Mouse (Mus musculus): ENCODE data around the gene Dcdc2a. TPM values are rescaled to one million over a fixed set of nuclear protein-coding genes. Genes with fewer than 3 reads are reported as not detected.
A peak's percentile ranks its signal among the peaks of the same experiment; 100 is the strongest.

The Dcdc2a gene
- 1 to 10 TPM; 6.3 TPM for total RNA-seq (2021)

GRCm38 (mm10) chr13:25055873-25056667 lies at the start of gene Dcdc2a:
Gene Dcdc2a, plus strand, starts transcription at chr13:25056004.
- intact Hi-C loops (cut with DNase I), result loop anchor here (2.0 to 5.0 kb wide), 2 partner anchors 46 to 61 kb away; no protein-coding TSS in a partner anchor
- DNase-seq (ENCODE audit: low spot score in 2 of 2), result peak; percentile 14 to 20

GRCm38 (mm10) chr13:25007115-25007514 lies 48.7 kb upstream of the Dcdc2a start:
- no peak for DNase-seq (ENCODE audit: low spot score in 2 of 2)
- intact Hi-C loops (cut with DNase I), result no loop called here

DNA sequence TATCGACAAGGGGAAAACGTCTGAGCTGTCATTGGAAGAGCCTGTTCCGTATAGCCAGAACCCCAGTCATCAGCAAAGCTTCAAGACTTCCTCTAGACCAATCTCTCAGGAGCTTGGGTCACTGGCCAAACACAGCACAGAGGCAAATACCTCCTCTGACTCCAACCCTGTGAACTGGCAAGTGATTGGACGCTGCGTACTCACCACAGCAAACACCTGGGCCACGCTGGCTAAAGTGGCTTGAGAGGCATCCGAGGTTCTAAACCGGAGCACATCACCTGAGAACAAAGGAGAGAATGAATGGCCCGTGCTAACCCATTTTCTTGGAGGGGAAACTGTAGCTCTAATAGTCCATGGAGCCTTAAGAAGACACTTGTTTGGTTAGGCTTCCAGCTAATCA lies 37.5 kb upstream of the Dcdc2a start:
- intact Hi-C loops (cut with DNase I), result no loop called here
- no peak for DNase-seq (ENCODE audit: low spot score in 2 of 2)

DNA sequence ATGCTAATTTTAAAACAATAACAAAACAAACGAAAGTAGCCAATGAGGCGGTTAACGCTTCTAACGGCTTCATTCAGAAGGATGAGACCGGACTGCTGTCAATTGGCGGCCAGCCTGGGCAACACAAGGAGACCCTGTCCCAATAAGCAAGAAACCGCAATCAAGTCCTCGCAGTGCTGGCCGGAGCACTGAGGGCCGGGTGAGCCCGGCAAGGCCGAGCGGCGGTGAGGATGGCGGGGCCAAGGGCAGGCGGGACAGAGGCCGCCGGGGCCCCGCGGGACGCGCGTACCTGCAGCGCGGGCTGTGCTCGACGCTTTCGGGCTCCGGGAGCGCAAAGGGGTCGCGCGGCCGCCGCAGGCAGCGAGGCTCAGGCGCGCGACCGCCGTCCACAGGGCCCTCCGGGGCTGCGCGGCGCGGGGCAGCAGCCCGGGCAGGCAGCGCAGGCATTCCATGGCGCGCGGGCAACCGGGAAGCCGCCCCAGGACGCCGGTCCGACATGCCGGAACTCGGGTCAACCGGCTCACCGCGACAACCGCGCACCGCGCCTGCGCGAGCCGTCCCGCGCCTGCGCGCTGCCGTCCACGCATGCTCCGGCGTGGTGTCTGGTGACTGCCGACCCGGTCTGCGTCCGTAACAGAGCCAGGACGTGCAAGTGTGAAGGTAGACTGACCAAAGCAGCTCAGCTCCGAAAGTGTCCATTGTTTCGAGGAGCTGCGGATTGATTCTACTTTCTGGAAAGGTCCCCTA lies 35.8 kb upstream of the Dcdc2a start, which contains the start of gene Mrs2:
Gene Mrs2 (minus strand): TSS at position 587 of the 747 bp plus-strand sequence.
- DNase-seq (ENCODE audit: low spot score in 2 of 2), result peak; percentile 91 to 93
- intact Hi-C loops (cut with DNase I), result no loop called here

- no peak for DNase-seq (ENCODE audit: low spot score in 2 of 2)
- intact Hi-C loops (cut with DNase I), result no loop called here
Observed at GRCm38 (mm10) chr13:25020540-25020892, 35.3 kb upstream of the Dcdc2a start.

DNA sequence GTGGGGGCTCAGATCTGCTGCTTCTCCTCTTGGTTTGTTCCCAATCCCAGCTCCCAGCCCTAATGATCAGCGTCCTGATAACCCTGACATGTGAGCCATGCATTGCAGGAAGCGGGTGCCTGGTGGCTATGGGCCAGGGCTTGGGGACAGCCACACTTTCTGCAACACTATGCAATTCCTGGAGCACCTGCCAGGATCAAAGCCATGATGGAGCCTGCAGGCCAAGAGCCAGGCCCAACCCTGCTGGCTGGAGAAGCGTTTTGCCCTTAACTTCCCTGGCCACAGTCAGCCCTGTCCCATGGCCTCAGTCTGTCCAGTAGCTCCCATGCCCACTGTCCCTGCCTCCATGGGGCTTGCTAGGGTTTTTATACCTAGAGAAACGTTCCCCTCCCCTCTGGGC lies 33.4 kb upstream of the Dcdc2a start:
- intact Hi-C loops (cut with DNase I), result no loop called here
- no peak for DNase-seq (ENCODE audit: low spot score in 2 of 2)

DNA sequence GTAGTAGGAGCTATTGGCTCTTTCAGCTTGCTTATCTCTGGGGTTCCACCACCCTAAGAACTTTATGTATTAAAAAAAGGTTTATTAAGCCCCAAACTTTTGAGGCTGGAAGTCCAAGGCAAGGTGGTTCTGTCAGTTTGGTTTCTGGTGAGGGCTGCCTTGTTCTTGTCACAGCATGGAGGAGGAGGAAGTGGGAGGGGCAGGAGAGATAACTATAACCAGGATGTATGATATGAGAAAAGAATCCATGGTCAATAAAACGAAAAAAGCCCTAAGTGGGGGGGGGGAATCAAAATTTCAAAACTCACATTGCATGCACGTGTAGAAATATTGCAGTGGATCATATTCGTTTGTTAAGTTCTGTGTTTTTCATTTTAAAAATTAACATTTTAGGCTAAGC lies 32.7 kb upstream of the Dcdc2a start:
- no peak for DNase-seq (ENCODE audit: low spot score in 2 of 2)
- intact Hi-C loops (cut with DNase I), result no loop called here

GRCm38 (mm10) chr13:25024655-25025054 lies 31.1 kb upstream of the Dcdc2a start:
- no peak for DNase-seq (ENCODE audit: low spot score in 2 of 2)
- intact Hi-C loops (cut with DNase I), result no loop called here

GRCm38 (mm10) chr13:25026409-25027113 lies 29.2 kb upstream of the Dcdc2a start:
- intact Hi-C loops (cut with DNase I), result no loop called here
- no peak for DNase-seq (ENCODE audit: low spot score in 2 of 2)

- no peak for DNase-seq (ENCODE audit: low spot score in 2 of 2)
- intact Hi-C loops (cut with DNase I), result no loop called here
Observed at GRCm38 (mm10) chr13:25027114-25027425, 28.7 kb upstream of the Dcdc2a start.

DNA sequence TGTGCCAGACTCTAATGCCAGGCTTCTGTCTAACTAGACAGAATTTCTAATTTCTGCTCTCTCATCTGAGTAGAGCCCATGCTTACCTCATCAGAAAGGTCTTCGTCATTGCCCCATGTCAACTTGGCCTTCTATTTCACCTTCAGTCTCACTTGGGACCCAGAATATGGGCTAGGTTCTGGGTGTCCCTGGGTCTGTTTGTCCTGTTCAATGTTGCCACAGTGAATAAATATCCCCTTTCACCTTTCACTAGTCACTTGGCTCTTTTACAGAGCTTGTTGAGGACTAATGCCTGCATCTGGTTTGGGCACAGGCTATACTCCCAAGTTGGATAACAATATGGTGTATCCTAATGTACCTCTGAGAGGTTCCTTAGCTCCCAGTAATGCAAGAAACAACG lies 16.3 kb upstream of the Dcdc2a start:
- no peak for DNase-seq (ENCODE audit: low spot score in 2 of 2)
- intact Hi-C loops (cut with DNase I), result no loop called here

- intact Hi-C loops (cut with DNase I), result no loop called here
- no peak for DNase-seq (ENCODE audit: low spot score in 2 of 2)
Observed at GRCm38 (mm10) chr13:25052671-25053070, 3.1 kb upstream of the Dcdc2a start.

DNA sequence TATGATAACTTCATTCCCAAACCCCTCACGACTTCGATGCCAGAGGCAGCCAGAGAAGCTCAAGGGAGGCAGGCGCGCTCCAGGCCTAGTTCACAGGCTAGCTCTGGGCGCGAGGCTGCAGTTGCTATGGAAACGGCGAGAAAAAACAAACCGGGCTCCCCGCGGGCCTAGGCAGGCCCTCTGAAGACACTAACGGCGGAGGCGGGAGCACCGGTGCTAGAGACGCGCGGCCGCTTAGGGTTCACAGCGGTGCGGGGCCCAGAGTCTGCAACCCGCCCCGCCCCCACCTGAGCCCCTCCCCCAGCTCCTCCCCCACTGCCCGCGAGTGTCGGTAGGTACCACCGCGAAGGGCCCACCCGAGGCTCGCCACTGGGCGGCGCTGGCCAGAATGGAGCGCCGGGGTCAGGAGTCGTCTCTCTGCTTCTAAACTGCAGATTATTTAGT lies 671 bp upstream of the Dcdc2a start:
- intact Hi-C loops (cut with DNase I), result loop anchor here (2.0 to 5.0 kb wide), 2 partner anchors 47 to 62 kb away; no protein-coding TSS in a partner anchor
- DNase-seq (ENCODE audit: low spot score in 2 of 2), result peak; percentile 73 to 78

DNA sequence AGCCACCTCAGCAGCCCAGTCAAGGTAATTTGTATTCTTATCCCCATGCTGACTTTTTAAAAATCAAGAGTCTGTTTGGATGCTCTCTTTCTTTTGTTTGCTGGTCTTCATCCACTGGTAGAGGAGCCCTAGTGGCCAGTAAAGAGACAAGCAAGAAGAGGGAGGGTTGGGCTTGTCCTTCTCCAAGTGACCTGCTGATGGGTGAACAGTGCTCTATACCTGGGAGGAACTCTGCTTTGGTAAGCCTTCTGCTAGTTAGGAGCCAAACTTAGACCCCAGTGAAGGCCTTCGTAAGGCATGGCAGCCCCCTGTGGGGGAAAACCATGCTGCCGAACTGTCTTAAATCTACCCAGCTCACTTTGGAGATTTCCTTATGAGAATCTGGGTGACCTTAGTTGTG lies 10.9 kb downstream of the Dcdc2a start:
- no peak for DNase-seq (ENCODE audit: low spot score in 2 of 2)
- intact Hi-C loops (cut with DNase I), result no loop called here

DNA sequence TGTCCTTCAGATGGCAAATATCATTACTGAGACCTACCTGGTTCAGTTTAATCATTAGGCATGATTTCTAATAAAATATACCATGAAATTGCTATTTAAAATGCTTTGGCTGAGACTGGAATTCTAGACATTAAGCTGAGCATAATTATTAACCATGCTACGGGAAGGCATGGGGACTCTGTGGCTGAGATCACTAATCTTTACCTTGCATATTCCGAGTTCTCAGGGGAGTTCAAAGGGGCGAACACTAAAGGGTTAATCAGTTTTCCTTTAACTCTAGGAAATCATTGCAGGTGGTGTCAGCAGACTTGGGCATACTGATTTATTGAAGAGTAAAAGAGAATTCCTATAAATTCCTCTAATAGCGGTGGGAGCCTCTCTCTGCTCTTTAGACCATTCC lies 11.4 kb downstream of the Dcdc2a start:
- intact Hi-C loops (cut with DNase I), result no loop called here

GRCm38 (mm10) chr13:25069765-25070164 lies 14.0 kb downstream of the Dcdc2a start:
- no peak for DNase-seq (ENCODE audit: low spot score in 2 of 2)
- intact Hi-C loops (cut with DNase I), result no loop called here

More for the DNA sequence above, 11.4 kb downstream of the Dcdc2a start:
- no peak for DNase-seq (ENCODE audit: low spot score in 2 of 2)

- no peak for DNase-seq (ENCODE audit: low spot score in 2 of 2)
- intact Hi-C loops (cut with DNase I), result no loop called here
Observed at GRCm38 (mm10) chr13:25070791-25071190, 15.0 kb downstream of the Dcdc2a start.

DNA sequence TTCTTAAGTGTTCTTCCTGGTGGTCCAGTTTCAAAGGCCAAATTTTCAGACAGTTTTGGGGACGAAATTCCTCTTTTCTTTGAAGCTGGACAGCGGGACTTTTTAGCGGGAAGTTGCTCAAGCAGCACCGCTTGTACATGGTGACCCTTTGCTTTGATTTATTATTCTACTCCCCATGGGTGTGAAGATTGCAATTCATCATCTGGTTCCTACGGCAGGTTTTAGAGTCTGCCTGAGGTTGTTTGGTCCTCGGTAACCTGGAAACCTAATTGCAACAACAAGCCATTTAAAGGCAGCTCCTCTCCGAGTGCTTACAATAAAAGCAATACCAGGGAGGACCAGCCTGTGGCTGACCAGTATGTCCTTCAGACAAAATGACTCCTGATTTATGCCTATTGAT lies 21.5 kb downstream of the Dcdc2a start:
- no peak for DNase-seq (ENCODE audit: low spot score in 2 of 2)
- intact Hi-C loops (cut with DNase I), result no loop called here

DNA sequence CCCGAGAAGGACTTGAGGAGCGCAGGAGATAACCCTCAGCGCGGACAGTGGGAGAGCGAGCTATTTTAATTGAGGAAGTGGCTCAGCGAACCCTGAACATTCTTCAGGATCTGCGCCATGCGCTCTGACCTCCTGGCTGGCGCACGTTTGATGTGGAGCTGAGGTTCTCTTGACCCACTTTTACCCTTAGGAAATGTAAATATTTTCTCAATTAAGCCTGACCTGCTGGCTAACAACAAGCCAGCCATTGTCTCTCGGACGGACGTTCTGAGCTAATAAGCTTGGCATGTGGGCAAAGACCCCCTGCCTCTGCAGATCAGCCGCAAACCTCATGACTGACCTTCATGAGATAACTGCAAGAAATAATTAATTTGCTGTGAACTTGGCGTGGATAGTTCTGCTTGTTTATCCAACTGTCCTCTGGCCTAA lies 27.4 kb downstream of the Dcdc2a start:
- intact Hi-C loops (cut with DNase I), result no loop called here
- DNase-seq (ENCODE audit: low spot score in 2 of 2), result no peak

- DNase-seq (ENCODE audit: low spot score in 2 of 2), result no peak
- intact Hi-C loops (cut with DNase I), result no loop called here
Observed at GRCm38 (mm10) chr13:25085147-25085546, 29.3 kb downstream of the Dcdc2a start.

Data from left cerebral cortex, postnatal 36 days (tissue).